In the genomic region with DNA sequence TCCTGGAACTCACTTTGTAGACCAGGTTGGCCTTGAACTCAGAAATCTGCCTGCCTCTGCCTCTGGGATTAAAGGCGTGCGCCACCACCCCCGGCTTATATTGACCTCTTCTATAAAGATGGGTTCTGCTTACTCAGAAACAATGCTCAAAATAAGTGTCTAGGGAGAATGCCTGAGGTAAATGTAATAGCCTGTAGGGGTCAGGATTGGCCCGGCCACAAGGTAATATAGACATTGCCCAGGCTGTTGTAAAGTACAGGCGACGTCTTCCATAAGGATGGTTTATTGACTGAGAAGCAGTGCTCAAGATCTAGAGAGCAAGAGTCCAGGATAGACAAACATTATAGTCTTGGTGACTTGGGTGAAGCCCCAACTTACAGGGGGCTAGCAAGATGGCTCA, we compare ENCODE assay signal across 26 mouse cellular contexts. TPM values are rescaled to one million over a fixed set of nuclear protein-coding genes. Genes with fewer than 3 reads are reported as not detected.
A peak's percentile ranks its signal among the peaks of the same experiment; 100 is the strongest.
DNase-seq lines count a peak whose midpoint lies in the region; ATAC-seq and TF ChIP-seq lines count a peak whose summit lies in the region.
"Had no signal": no experiment of that assay in that cellular context is flagged by ENCODE, and none has a peak within 500 bp of the region (broad histone marks: within the 10 kb centered on the region; RNA-seq: fewer than 3 reads in every experiment).

No protein-coding gene starts in this region.

- H3K9me3 ChIP-seq in intestine, postnatal 0 days (ENCODE audit: control insufficient read depth), result no peaks in the 10 kb centered on the region
- H3K9me3 ChIP-seq in intestine, embryonic 16.5 days (ENCODE audit: control insufficient read depth, low read length), result no peaks in the 10 kb centered on the region
- H3K9me3 ChIP-seq in midbrain, postnatal 0 days (ENCODE audit: low read length), result no peaks in the 10 kb centered on the region
- no peaks in the 10 kb centered on the region for H3K9me3 ChIP-seq in midbrain, embryonic 13.5 days
- H3K9me3 ChIP-seq: embryonic facial prominence, embryonic 12.5 days; embryonic facial prominence, embryonic 15.5 days; heart, embryonic 10.5 days; heart, embryonic 13.5 days; hindbrain, embryonic 12.5 days; hindbrain, embryonic 15.5 days had no signal

- H3K4me1 ChIP-seq in intestine, postnatal 0 days (replicated peaks; ENCODE audit: control insufficient read depth, insufficient read depth, low read length), result no peaks in the 10 kb centered on the region
- H3K4me1 ChIP-seq in intestine, embryonic 16.5 days (ENCODE audit: control insufficient read depth, insufficient read depth, low read length), result no peaks in the 10 kb centered on the region
- H3K4me1 ChIP-seq in midbrain, postnatal 0 days (ENCODE audit: insufficient read depth, low read length), result no peaks in the 10 kb centered on the region
- H3K4me1 ChIP-seq in midbrain, embryonic 13.5 days (replicated peaks), result no peaks in the 10 kb centered on the region
- H3K4me1 ChIP-seq: embryonic facial prominence, embryonic 12.5 days; embryonic facial prominence, embryonic 15.5 days; heart, embryonic 10.5 days; heart, embryonic 13.5 days; hindbrain, embryonic 12.5 days; hindbrain, embryonic 15.5 days had no signal

- TF ChIP-seq CTCF in intestine, postnatal 0 days (IDR thresholded peaks at IDR 0.05; ENCODE audit: low read depth), result peak; percentile 45
- peak; percentile 15; the same call in 1 of the 2 replicates for TF ChIP-seq CTCF in midbrain, postnatal 0 days (IDR thresholded peaks at IDR 0.05)

- 87% methylated on average over 6 of the region's 6 CpGs for WGBS in intestine, postnatal 0 days
- WGBS in intestine, embryonic 16.5 days, result 91% methylated on average over 6 of the region's 6 CpGs
- WGBS in midbrain, postnatal 0 days, result 97% methylated on average over 6 of the region's 6 CpGs
- 95% methylated on average over 6 of the region's 6 CpGs for WGBS in midbrain, embryonic 13.5 days

- no peaks in the 10 kb centered on the region for H3K36me3 ChIP-seq in intestine, postnatal 0 days (ENCODE audit: control insufficient read depth, insufficient read depth)
- H3K36me3 ChIP-seq in intestine, embryonic 16.5 days (ENCODE audit: control insufficient read depth, insufficient read depth, low read length), result no peaks in the 10 kb centered on the region
- H3K36me3 ChIP-seq in midbrain, postnatal 0 days (ENCODE audit: insufficient read depth, low read length), result peaks cover 20% of the 10 kb centered on the region; the same call in 1 of the 2 replicates
- peaks cover 72% of the 10 kb centered on the region for H3K36me3 ChIP-seq in midbrain, embryonic 13.5 days

- no peak for ATAC-seq in intestine, postnatal 0 days
- no peak for ATAC-seq in intestine, embryonic 16.5 days
- ATAC-seq in midbrain, postnatal 0 days (ENCODE audit: low FRiP score), result no peak
- ATAC-seq in midbrain, embryonic 13.5 days, result no peak
- ATAC-seq: CD4-positive, CD25-positive, alpha-beta regulatory T cell, adult 4 months; forebrain, embryonic 14.5 days; forebrain, postnatal 0 days had no signal

- H3K9ac ChIP-seq in intestine, postnatal 0 days (ENCODE audit: low read depth, low read length), result no peak overlapping the region
- H3K9ac ChIP-seq in intestine, embryonic 16.5 days (ENCODE audit: low read depth, low read length), result no peak overlapping the region
- no peak overlapping the region for H3K9ac ChIP-seq in midbrain, postnatal 0 days (replicated peaks; ENCODE audit: low read length, poor library complexity, severe bottlenecking)
- no peak overlapping the region for H3K9ac ChIP-seq in midbrain, embryonic 13.5 days (replicated peaks)
- H3K9ac ChIP-seq: embryonic facial prominence, embryonic 12.5 days; embryonic facial prominence, embryonic 15.5 days; forebrain, postnatal 0 days; heart, embryonic 13.5 days; hindbrain, embryonic 12.5 days; hindbrain, embryonic 15.5 days had no signal

- no peak overlapping the region for H3K4me2 ChIP-seq in intestine, postnatal 0 days (replicated peaks; ENCODE audit: low read depth)
- no peak overlapping the region for H3K4me2 ChIP-seq in intestine, embryonic 16.5 days (ENCODE audit: low read depth, low read length)
- H3K4me2 ChIP-seq in midbrain, postnatal 0 days (ENCODE audit: low read depth, low read length, poor library complexity, severe bottlenecking), result no peak overlapping the region
- no peak overlapping the region for H3K4me2 ChIP-seq in midbrain, embryonic 13.5 days (replicated peaks)
- H3K4me2 ChIP-seq: embryonic facial prominence, embryonic 12.5 days; embryonic facial prominence, embryonic 15.5 days; heart, embryonic 13.5 days; hindbrain, embryonic 12.5 days; hindbrain, embryonic 15.5 days had no signal

- no peaks in the 10 kb centered on the region for H3K27me3 ChIP-seq in intestine, postnatal 0 days (replicated peaks; ENCODE audit: control insufficient read depth, insufficient read depth, low read length)
- H3K27me3 ChIP-seq in intestine, embryonic 16.5 days (replicated peaks; ENCODE audit: control insufficient read depth, insufficient read depth, low read length), result no peaks in the 10 kb centered on the region
- no peaks in the 10 kb centered on the region for H3K27me3 ChIP-seq in midbrain, postnatal 0 days (ENCODE audit: insufficient read depth, low read length)
- H3K27me3 ChIP-seq in midbrain, embryonic 13.5 days, result no peaks in the 10 kb centered on the region
- H3K27me3 ChIP-seq: embryonic facial prominence, embryonic 12.5 days; embryonic facial prominence, embryonic 15.5 days; heart, embryonic 13.5 days; hindbrain, embryonic 12.5 days; hindbrain, embryonic 15.5 days had no signal

- no peak overlapping the region for H3K27ac ChIP-seq in intestine, postnatal 0 days (ENCODE audit: low read depth, low read length)
- H3K27ac ChIP-seq in intestine, embryonic 16.5 days (ENCODE audit: low read length), result no peak overlapping the region
- H3K27ac ChIP-seq in midbrain, postnatal 0 days (ENCODE audit: low read depth, low read length), result no peak overlapping the region
- H3K27ac ChIP-seq in midbrain, embryonic 13.5 days, result no peak overlapping the region
- H3K27ac ChIP-seq: embryonic facial prominence, embryonic 12.5 days; embryonic facial prominence, embryonic 15.5 days; gastrocnemius, adult 2 months; heart, adult 2 months; heart, embryonic 10.5 days; heart, embryonic 13.5 days; hindbrain, embryonic 12.5 days; hindbrain, embryonic 15.5 days had no signal

- H3K4me3 ChIP-seq in intestine, postnatal 0 days (ENCODE audit: low read depth, low read length), result no peak overlapping the region
- no peak overlapping the region for H3K4me3 ChIP-seq in intestine, embryonic 16.5 days (ENCODE audit: low read length)
- H3K4me3 ChIP-seq in midbrain, postnatal 0 days (ENCODE audit: low read depth, low read length), result no peak overlapping the region
- H3K4me3 ChIP-seq in midbrain, embryonic 13.5 days (replicated peaks), result no peak overlapping the region
- H3K4me3 ChIP-seq: embryonic facial prominence, embryonic 12.5 days; embryonic facial prominence, embryonic 15.5 days; gastrocnemius, adult 2 months; heart, adult 2 months; heart, embryonic 10.5 days; heart, embryonic 13.5 days; hindbrain, embryonic 12.5 days; hindbrain, embryonic 15.5 days had no signal

- DNase-seq in midbrain, postnatal 0 days (ENCODE audit: low spot score), result no peak
- DNase-seq in NIH3T3 (ENCODE audit: low read depth), result peak; percentile 36
- DNase-seq in urinary bladder, adult 18-20 months (ENCODE audit: low spot score in 2 of 2), result no peak
- no peak for DNase-seq in neural tube, embryonic 10.5 days (ENCODE audit: extremely low spot score, low spot score)
- DNase-seq: adrenal gland, adult 2 months; adrenal gland, postnatal 14 days; cerebellum, adult 11 months; cerebellum, adult 2 months; cerebellum, adult 9-11 months; cerebellum, postnatal 25 days; forebrain, postnatal 0 days; gastrocnemius, adult 2 months; gastrocnemius, postnatal 14 days; heart, adult 2 months; heart, postnatal 14 days had no signal

RNA-seq across cellular contexts. Expression of gene Pik3r3, which starts 46.8 kb away (rescaled TPM):
- polyA plus RNA-seq in intestine, postnatal 0 days (2015; fragmentation: Nextera tagmentation; extraction: Ambion mirVana), result 2.9 and 3.5 TPM in 2 replicates
- polyA plus RNA-seq in intestine, embryonic 16.5 days (2015; fragmentation: Nextera tagmentation; extraction: Ambion mirVana), result 4.4 and 4.8 TPM in 2 replicates
- total RNA-seq in midbrain, postnatal 0 days (2014; rRNA removed), result 48.3 and 59.5 TPM in 2 replicates
- 39.5 and 47.3 TPM in 2 replicates for polyA plus RNA-seq in midbrain, postnatal 0 days (2015; fragmentation: Nextera tagmentation; extraction: Ambion mirVana)
- 111 TPM in 2 replicates for polyA plus RNA-seq in midbrain, embryonic 13.5 days (2015; fragmentation: Nextera tagmentation; extraction: Ambion mirVana)
